In the genomic region with DNA sequence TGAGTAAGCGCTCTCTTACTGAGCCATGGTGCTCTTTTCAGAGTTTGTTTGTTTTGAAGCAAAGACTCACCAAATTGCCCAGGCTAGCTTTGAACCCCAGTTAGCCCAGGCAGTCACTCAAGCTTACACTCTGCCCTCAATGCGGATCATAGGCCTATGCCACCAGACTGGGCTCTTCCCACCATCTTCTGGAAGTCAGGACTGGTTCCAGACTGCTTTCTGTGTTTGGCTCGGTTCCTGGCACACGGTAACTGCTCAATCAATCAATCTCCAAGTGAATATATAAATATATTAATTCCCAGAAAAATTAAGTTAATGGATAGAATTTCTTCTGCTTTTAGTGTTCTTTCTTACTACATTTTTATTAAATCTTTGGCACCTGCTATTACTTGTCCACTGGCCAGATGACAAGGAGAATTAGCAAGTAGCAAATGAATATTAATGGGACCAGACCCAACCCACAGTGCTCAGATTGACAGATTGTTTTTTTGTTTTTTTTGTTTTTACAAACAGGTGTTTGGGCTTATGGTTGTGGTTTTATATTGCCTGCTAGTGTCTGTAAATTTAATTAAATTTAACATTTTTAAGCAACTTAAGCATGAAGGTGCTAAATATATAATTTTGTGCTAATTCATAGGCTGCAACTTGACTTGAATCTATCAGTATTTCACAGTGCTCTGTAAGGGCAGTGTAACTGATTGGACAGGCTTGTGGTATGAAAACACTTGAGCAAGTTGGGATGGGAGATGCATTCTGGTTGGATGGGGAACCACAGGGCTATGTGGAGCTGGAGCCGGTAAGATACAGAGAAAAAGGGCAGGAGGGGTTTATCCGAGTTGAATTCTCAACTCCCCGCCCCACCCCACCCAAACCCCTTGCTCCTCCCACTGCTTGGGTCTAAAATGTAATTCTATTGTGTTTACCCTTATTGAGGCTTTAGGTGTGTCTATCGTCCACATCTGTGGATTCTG, we compare ENCODE assay signal across 18 mouse cellular contexts. TPM values are rescaled to one million over a fixed set of nuclear protein-coding genes. Genes with fewer than 3 reads are reported as not detected.
DNase-seq lines count a peak whose midpoint lies in the region; ATAC-seq and TF ChIP-seq lines count a peak whose summit lies in the region.
"Had no signal": no experiment of that assay in that cellular context is flagged by ENCODE, and none has a peak within 500 bp of the region (broad histone marks: within the 10 kb centered on the region; RNA-seq: fewer than 3 reads in every experiment).

No protein-coding gene starts in this region.

- TF ChIP-seq EP300 in liver, embryonic 14.5 days (IDR thresholded peaks at IDR 0.05; ENCODE audit: low read depth): peak; percentile 49

- peaks cover 4% of the 10 kb centered on the region; the same call in 1 of the 2 replicates for H3K36me3 ChIP-seq in heart, embryonic 12.5 days
- no peaks in the 10 kb centered on the region for H3K36me3 ChIP-seq in liver, embryonic 14.5 days (replicated peaks; ENCODE audit: control insufficient read depth, insufficient read depth, low read depth)
- H3K36me3 ChIP-seq: limb, embryonic 10.5 days; neural tube, embryonic 15.5 days had no signal

- DNase-seq in cerebellum, postnatal 10 days: peak; percentile 59 to 74
- DNase-seq in cerebellum, adult 9-11 months: no peak
- no peak for DNase-seq in heart, adult 8-10 months (ENCODE audit: low spot score)
- peak; percentile 27 for DNase-seq in R1 (ENCODE audit: low read depth, low spot score)
- DNase-seq in liver, embryonic 14.5 days (ENCODE audit: low read depth in 3 of 3, low spot score in 3 of 3): peak in 2 of 3 experiments; percentile 59 to 63
- no peak for DNase-seq in urinary bladder, postnatal 10 days (ENCODE audit: low spot score)
- no peak for DNase-seq in left cerebral cortex, postnatal 14 days (ENCODE audit: low spot score in 2 of 2)
- DNase-seq: adrenal gland, postnatal 36 days; gastrocnemius, postnatal 25 days; heart, postnatal 36 days; kidney, adult 8-10 months; kidney, postnatal 4 days; lung, embryonic 14.5 days; retina, postnatal 1 day had no signal

- intact Hi-C loops in left cerebral cortex, postnatal 14 days (cut with DNase I): no loop called here

- H3K9ac ChIP-seq in heart, embryonic 12.5 days: no peak overlapping the region
- H3K9ac ChIP-seq in liver, embryonic 14.5 days (replicated peaks): no peak overlapping the region
- H3K9ac ChIP-seq: lung, embryonic 14.5 days; neural tube, embryonic 15.5 days had no signal

- peaks cover 25% of the 10 kb centered on the region for H3K4me1 ChIP-seq in heart, embryonic 12.5 days (replicated peaks)
- peaks cover 43 to 50% of the 10 kb centered on the region in 2 experiments for H3K4me1 ChIP-seq in liver, embryonic 14.5 days (replicated peaks; ENCODE audit: control insufficient read depth in 2 of 2, insufficient read depth in 2 of 2, low read length in 1 of 2)
- H3K4me1 ChIP-seq: neural tube, embryonic 15.5 days had no signal

- peaks cover 3% of the 10 kb centered on the region for H3K9me3 ChIP-seq in heart, embryonic 12.5 days (replicated peaks)
- peaks cover 4% of the 10 kb centered on the region; the same call in 1 of the 2 replicates for H3K9me3 ChIP-seq in liver, embryonic 14.5 days (ENCODE audit: control insufficient read depth, low read length)
- H3K9me3 ChIP-seq: limb, embryonic 10.5 days; neural tube, embryonic 15.5 days had no signal

- no peak overlapping the region for H3K4me3 ChIP-seq in heart, embryonic 12.5 days
- H3K4me3 ChIP-seq in liver, embryonic 14.5 days (ENCODE audit: insufficient read depth in 1 of 2, low read depth in 2 of 2, low read length in 2 of 2): no peak overlapping the region
- H3K4me3 ChIP-seq: limb, embryonic 10.5 days; neural tube, embryonic 15.5 days had no signal

- H3K27ac ChIP-seq in heart, embryonic 12.5 days (ENCODE audit: poor library complexity, severe bottlenecking): peak overlapping the region; percentile 87
- H3K27ac ChIP-seq in liver, embryonic 14.5 days: peak overlapping the region; percentile 85
- H3K27ac ChIP-seq: macrophage; neural tube, embryonic 15.5 days had no signal

- ATAC-seq in heart, embryonic 12.5 days (ENCODE audit: insufficient number of reproducible peaks, low FRiP score): 0 out of 2 replicates have a peak, but pooled peaks have one; percentile 33
- ATAC-seq in liver, embryonic 14.5 days (ENCODE audit: insufficient read depth): peak; percentile 60

- H3K4me2 ChIP-seq in heart, embryonic 12.5 days: no peak overlapping the region
- peak overlapping the region; percentile 60 for H3K4me2 ChIP-seq in liver, embryonic 14.5 days (ENCODE audit: low read depth)
- H3K4me2 ChIP-seq: lung, embryonic 14.5 days; neural tube, embryonic 15.5 days had no signal

- 77% methylated on average over 8 of the region's 8 CpGs for WGBS in heart, embryonic 12.5 days
- 42% methylated on average over 8 of the region's 8 CpGs for WGBS in liver, embryonic 14.5 days (ENCODE audit: insufficient replicate concordance)

- TF ChIP-seq CTCF in liver, embryonic 14.5 days (IDR thresholded peaks at IDR 0.05; ENCODE audit: low read depth): no peak

- no peaks in the 10 kb centered on the region for H3K27me3 ChIP-seq in heart, embryonic 12.5 days (replicated peaks)
- no peaks in the 10 kb centered on the region for H3K27me3 ChIP-seq in liver, embryonic 14.5 days (ENCODE audit: control insufficient read depth, insufficient read depth, low read length)
- H3K27me3 ChIP-seq: neural tube, embryonic 15.5 days had no signal

RNA-seq across cellular contexts. Expression of a gene that starts 20.0 kb away (rescaled TPM):
- 46.6 and 46.8 TPM in 2 replicates for polyA plus RNA-seq in heart, embryonic 12.5 days (2016; fragmentation: Nextera tagmentation; extraction: Ambion mirVana)
- 10 to 100 TPM; 10.1 to 12.3 (median 12.0) TPM for total RNA-seq in heart, adult 8-10 months (2022)
- 1.2 and 1.3 TPM in 2 replicates for polyA plus RNA-seq in liver, embryonic 14.5 days (2012; rRNA removed)
- polyA plus RNA-seq in liver, embryonic 14.5 days (2014; fragmentation: Nextera tagmentation; extraction: Ambion mirVana): 3.2 TPM in 2 replicates
- 10 to 100 TPM; 26.5 to 28.2 TPM for total RNA-seq in left cerebral cortex, postnatal 14 days (2021)

Comparison
In these comparisons a context has a peak if more than half of its experiments do, and no peak if none do; other contexts are left out.
1. DNase-seq: peak in cerebellum, postnatal 10 days (2 of 2), R1 (single experiment) and liver, embryonic 14.5 days (2 of 3); none in cerebellum, adult 9-11 months (single experiment), heart, adult 8-10 months (single experiment), urinary bladder, postnatal 10 days (single experiment) and left cerebral cortex, postnatal 14 days (0 of 2).